ENCODE assay signal across 15 mouse cellular contexts in genomic region chr1:180957989-180958388, GRCm38 (mm10).
"Had no signal": no experiment of that assay in that cellular context is flagged by ENCODE, and none has a peak within 500 bp of the region (broad histone marks: within the 10 kb centered on the region; RNA-seq: fewer than 3 reads in every experiment).

No protein-coding gene starts in this region.

- H3K9ac ChIP-seq: liver, embryonic 14.5 days; midbrain, embryonic 12.5 days; midbrain, embryonic 15.5 days; neural tube, embryonic 12.5 days; neural tube, embryonic 15.5 days had no signal

- H3K9me3 ChIP-seq: midbrain, embryonic 12.5 days; midbrain, embryonic 15.5 days; neural tube, embryonic 12.5 days; neural tube, embryonic 15.5 days had no signal

- H3K36me3 ChIP-seq: midbrain, embryonic 12.5 days; midbrain, embryonic 15.5 days; neural tube, embryonic 12.5 days; neural tube, embryonic 15.5 days had no signal

- H3K4me2 ChIP-seq: midbrain, embryonic 12.5 days; midbrain, embryonic 15.5 days; neural tube, embryonic 12.5 days; neural tube, embryonic 15.5 days had no signal

- H3K27me3 ChIP-seq: midbrain, embryonic 12.5 days; midbrain, embryonic 15.5 days; neural tube, embryonic 12.5 days; neural tube, embryonic 15.5 days had no signal

- H3K4me1 ChIP-seq: midbrain, embryonic 12.5 days; midbrain, embryonic 15.5 days; neural tube, embryonic 12.5 days; neural tube, embryonic 15.5 days had no signal

- H3K27ac ChIP-seq: kidney, postnatal 0 days; left cerebral cortex, adult 2 months; liver, embryonic 14.5 days; midbrain, embryonic 12.5 days; midbrain, embryonic 15.5 days; neural tube, embryonic 12.5 days; neural tube, embryonic 15.5 days had no signal

- H3K4me3 ChIP-seq: left cerebral cortex, adult 2 months; midbrain, embryonic 12.5 days; midbrain, embryonic 15.5 days; neural tube, embryonic 12.5 days; neural tube, embryonic 15.5 days had no signal

- DNase-seq: kidney, adult 8-10 months; layer of hippocampus, postnatal 36 days; lung, adult 2 months; right cerebral cortex, adult 18-20 months; right cerebral cortex, postnatal 14 days; right cerebral cortex, postnatal 4 days; thymus, postnatal 36 days had no signal

- ATAC-seq: intestine, embryonic 16.5 days; midbrain, embryonic 15.5 days had no signal
